In the genomic region with DNA sequence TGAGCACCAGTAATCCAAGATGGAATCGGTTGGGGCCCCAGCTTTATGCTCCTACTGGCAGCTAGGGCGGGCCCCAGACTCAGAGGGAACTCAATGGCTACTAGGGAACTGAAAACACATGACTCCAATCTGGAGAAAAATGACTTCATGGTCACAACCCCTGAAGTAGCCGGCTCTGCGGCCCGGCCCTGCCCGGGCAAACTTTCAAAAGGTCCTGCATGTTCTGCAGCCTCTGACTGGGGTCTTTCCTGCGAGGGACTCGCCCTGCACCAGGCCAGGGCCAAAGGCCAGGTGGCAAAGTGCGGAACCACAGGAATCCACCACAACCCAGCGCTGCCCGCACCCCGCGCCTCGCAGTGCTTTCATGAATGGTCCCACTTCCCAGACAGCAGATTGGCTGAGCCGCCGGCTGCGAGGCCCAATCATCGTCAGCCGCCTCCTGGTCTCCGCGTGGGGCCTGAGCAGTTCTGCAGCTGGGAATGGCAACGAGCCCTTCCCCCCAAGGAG, we compare ENCODE assay signal across 7 mouse cellular contexts.
DNase-seq lines count a peak whose midpoint lies in the region; ATAC-seq and TF ChIP-seq lines count a peak whose summit lies in the region.

No protein-coding gene starts in this region.

- no peaks in the 10 kb centered on the region; the same call in 1 of the 2 replicates for H3K27me3 ChIP-seq in forebrain, embryonic 14.5 days (replicated peaks; ENCODE audit: control insufficient read depth, insufficient read depth, low read length)
- no peaks in the 10 kb centered on the region for H3K27me3 ChIP-seq in heart, postnatal 0 days (ENCODE audit: control insufficient read depth, insufficient read depth, low read length)
- H3K27me3 ChIP-seq in liver, embryonic 13.5 days = peaks cover 13% of the 10 kb centered on the region
- no peaks in the 10 kb centered on the region for H3K27me3 ChIP-seq in myocyte (ENCODE audit: control insufficient read depth, insufficient read depth, insufficient read length)

- 0 out of 2 replicates have a peak overlapping the region, but pooled peaks have one; percentile 21 for H3K27ac ChIP-seq in forebrain, embryonic 14.5 days (ENCODE audit: low read depth, low read length)
- H3K27ac ChIP-seq in heart, postnatal 0 days (ENCODE audit: low read depth) = 0 out of 2 replicates have a peak overlapping the region, but pooled peaks have one; percentile 36
- H3K27ac ChIP-seq in liver, embryonic 13.5 days = peak overlapping the region; percentile 34; the same call in 1 of the 2 replicates

- peak overlapping the region; percentile 28 for H3K4me3 ChIP-seq in forebrain, embryonic 14.5 days (ENCODE audit: low read depth, low read length)
- H3K4me3 ChIP-seq in heart, postnatal 0 days (ENCODE audit: low read depth, low read length) = peak overlapping the region; percentile 15
- 0 out of 2 replicates have a peak overlapping the region, but pooled peaks have one; percentile 10 for H3K4me3 ChIP-seq in liver, embryonic 13.5 days (replicated peaks)
- H3K4me3 ChIP-seq in myocyte = peak overlapping the region; percentile 4

- no peak overlapping the region for H3ac ChIP-seq in myocyte (ENCODE audit: control insufficient read depth, insufficient read length)

- no peaks in the 10 kb centered on the region for H3K9me3 ChIP-seq in forebrain, embryonic 14.5 days (replicated peaks; ENCODE audit: control insufficient read depth, low read length)
- no peaks in the 10 kb centered on the region for H3K9me3 ChIP-seq in heart, postnatal 0 days (replicated peaks; ENCODE audit: control insufficient read depth, low read length)
- no peaks in the 10 kb centered on the region for H3K9me3 ChIP-seq in liver, embryonic 13.5 days (replicated peaks)

- peak; percentile 26 for TF ChIP-seq POLR2A in myocyte (IDR thresholded peaks at IDR 0.05; ENCODE audit: insufficient read length, low read depth)

- H3K36me3 ChIP-seq in forebrain, embryonic 14.5 days (ENCODE audit: control insufficient read depth, insufficient read depth, low read length) = no peaks in the 10 kb centered on the region
- H3K36me3 ChIP-seq in heart, postnatal 0 days (replicated peaks; ENCODE audit: control insufficient read depth, insufficient read depth, low read length) = no peaks in the 10 kb centered on the region
- H3K36me3 ChIP-seq in liver, embryonic 13.5 days = no peaks in the 10 kb centered on the region
- H3K36me3 ChIP-seq in myocyte (ENCODE audit: control insufficient read depth, insufficient read depth) = no peaks in the 10 kb centered on the region

- WGBS in forebrain, embryonic 14.5 days = 1% methylated on average over 22 of the region's 22 CpGs
- WGBS in heart, postnatal 0 days = under 1% methylated on average over 22 of the region's 22 CpGs
- 3% methylated on average over 22 of the region's 22 CpGs for WGBS in liver, embryonic 13.5 days (ENCODE audit: insufficient replicate concordance)

- DNase-seq in cerebellum, adult 11 months = peak; percentile 13
- DNase-seq in forebrain, embryonic 14.5 days (ENCODE audit: low spot score) = peak; percentile 93
- DNase-seq in heart, postnatal 0 days (ENCODE audit: low spot score) = peak; percentile 79
- peak; percentile 79 to 85 for DNase-seq in kidney, postnatal 36 days
- peak; percentile 38 for DNase-seq in liver, embryonic 13.5 days
- peak; percentile 74 for DNase-seq in testis, postnatal 10 days (ENCODE audit: low spot score)

- peak; percentile 99 for ATAC-seq in forebrain, embryonic 14.5 days
- peak; percentile 87 for ATAC-seq in heart, postnatal 0 days (ENCODE audit: insufficient read depth, low read depth)
- peak; percentile 79 for ATAC-seq in liver, embryonic 13.5 days (ENCODE audit: low read depth)

- H3K4me1 ChIP-seq in forebrain, embryonic 14.5 days (ENCODE audit: control insufficient read depth, insufficient read depth, low read length) = peaks cover 3% of the 10 kb centered on the region; the same call in 1 of the 2 replicates
- no peaks in the 10 kb centered on the region; the same call in 1 of the 2 replicates for H3K4me1 ChIP-seq in heart, postnatal 0 days (ENCODE audit: control insufficient read depth, insufficient read depth)
- H3K4me1 ChIP-seq in liver, embryonic 13.5 days (replicated peaks) = peaks cover 30% of the 10 kb centered on the region

- no peak for TF ChIP-seq CTCF in heart, postnatal 0 days (IDR thresholded peaks at IDR 0.05; ENCODE audit: low read depth)

- peak overlapping the region; percentile 47 for H3K9ac ChIP-seq in forebrain, embryonic 14.5 days (ENCODE audit: low read length)
- H3K9ac ChIP-seq in heart, postnatal 0 days (replicated peaks; ENCODE audit: low read depth, low read length) = no peak overlapping the region
- peak overlapping the region; percentile 19; the same call in 1 of the 2 replicates for H3K9ac ChIP-seq in liver, embryonic 13.5 days

- no peaks in the 10 kb centered on the region for H3K79me2 ChIP-seq in myocyte (ENCODE audit: control insufficient read depth, insufficient read depth)

- peak overlapping the region; percentile 73 for H3K4me2 ChIP-seq in forebrain, embryonic 14.5 days (ENCODE audit: low read length)
- H3K4me2 ChIP-seq in heart, postnatal 0 days (ENCODE audit: low read depth, low read length) = peak overlapping the region; percentile 56
- H3K4me2 ChIP-seq in liver, embryonic 13.5 days = peak overlapping the region; percentile 40
- H3K4me2 ChIP-seq in myocyte (ENCODE audit: low read depth) = peak overlapping the region; percentile 68

- TF ChIP-seq EP300 in heart, postnatal 0 days (IDR thresholded peaks at IDR 0.05; ENCODE audit: low read depth) = no peak

TF ChIP-seq in myocyte, 11 proteins besides CTCF, POLR2A, EP300 and RAD21:
- peak in 1 of 3 experiments; percentile 76 for TF ChIP-seq MYOG (IDR thresholded peaks at IDR 0.05; ENCODE audit: control insufficient read depth in 1 of 3, insufficient read depth in 1 of 3, insufficient read length in 2 of 3, low read depth in 2 of 3)
- TF ChIP-seq CEBPB (IDR thresholded peaks at IDR 0.05; ENCODE audit: insufficient read depth, poor library complexity, severe bottlenecking) = no peak
- TF ChIP-seq MYOD1 (IDR thresholded peaks at IDR 0.05; ENCODE audit: control insufficient read depth in 1 of 3, insufficient read length in 2 of 3, low read depth in 2 of 3) = peak in 2 of 3 experiments; percentile 55 to 68

Comparison
In these comparisons a context has a peak if more than half of its experiments do, and no peak if none do; other contexts are left out.
1. Peak in every context shown above with its lines: DNase-seq, ATAC-seq, H3K4me3 ChIP-seq and H3K27ac ChIP-seq.
2. DNase-seq: peak in every context shown above with its lines; median percentile 93 in forebrain, embryonic 14.5 days; 82 in kidney, postnatal 36 days; 79 in heart, postnatal 0 days; 74 in testis, postnatal 10 days; 38 in liver, embryonic 13.5 days; 13 in cerebellum, adult 11 months.